Mouse (Mus musculus) liver, adult 2 months (tissue): ENCODE data around the gene Sobp.

Source experiments
- CTCF ChIP-seq: fragments of 200-500 bp; IDR thresholded peaks from 2 replicates; pipeline ENCODE4 v1.5.1; 2011; ENCODE audit warnings: low read depth, low read length, control low read depth
- POLR2A ChIP-seq: fragments of 200-500 bp; IDR thresholded peaks from 2 replicates; pipeline ENCODE4 v1.6.1; 2011; ENCODE audit warnings: low read length, control low read depth; ENCODE audit not compliant: insufficient read depth; ENCODE audit errors: extremely low read depth

DNA sequence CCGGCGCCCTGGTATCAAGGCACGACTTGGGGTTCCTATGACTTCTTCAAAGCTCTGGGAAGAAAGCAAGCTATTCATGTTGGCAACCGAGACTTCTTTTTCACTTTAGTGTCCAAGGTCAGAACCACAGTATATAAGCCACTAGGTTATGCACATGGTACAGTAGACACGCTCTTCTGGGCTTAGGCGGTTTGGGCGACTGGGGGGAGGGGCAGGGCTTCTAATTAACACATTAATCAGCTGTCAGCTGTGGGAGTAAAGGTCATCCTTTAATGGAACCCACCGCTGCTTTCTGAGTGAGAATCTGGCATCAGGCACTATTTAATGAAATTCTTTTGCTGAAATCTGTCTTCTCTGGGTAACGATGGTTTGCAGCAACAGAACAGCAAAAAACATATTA lies 147.3 kb downstream of the Sobp start:
- no peak for TF ChIP-seq POLR2A
- TF ChIP-seq CTCF, result no peak
